Mouse (Mus musculus) stomach, postnatal 0 days (tissue): ENCODE measurements at regions not wholly inside any gene's neighbourhood (a gene's known extent, or its start where the extent isn't known, plus 50 kb on each side); places are given as distances from the start of the nearest gene placed in this dataset.

Experiments used
- ATAC-seq: fragments of 200-750 bp; cut with Nextera tagmentation; 2 replicates; pipeline ENCODE4 v1.8.0; 2017; ENCODE audit not compliant: low FRiP score, low TSS enrichment
- DNase-seq: peaks from one replicate; pipeline ENCODE4 v3.0.0-alpha.2; 2016; ENCODE audit warnings: low spot score
- H3K27ac ChIP-seq: fragments of 300-500 bp; sonication (generic); replicated peaks from 2 replicates; pipeline ENCODE4 v1.5.1; 2014; ENCODE audit warnings: mild to moderate bottlenecking, control low read depth
- H3K27me3 ChIP-seq: fragments of 300-500 bp; sonication (generic); 2 replicates; pipeline ENCODE4 v1.6.1; 2014; ENCODE audit warnings: low read length; ENCODE audit not compliant: control insufficient read depth, insufficient read depth
- H3K36me3 ChIP-seq: fragments of 300-500 bp; sonication (generic); 2 replicates; pipeline ENCODE4 v1.6.1; 2014; ENCODE audit warnings: low read length, mixed read lengths; ENCODE audit not compliant: control insufficient read depth, insufficient read depth
- H3K4me1 ChIP-seq: fragments of 300-500 bp; sonication (generic); replicated peaks from 2 replicates; pipeline ENCODE4 v1.6.1; 2014; ENCODE audit warnings: antibody characterized with exemption; ENCODE audit not compliant: control insufficient read depth, insufficient read depth
- H3K4me2 ChIP-seq: fragments of 300-500 bp; sonication (generic); replicated peaks from 2 replicates; pipeline ENCODE4 v1.6.1; 2014; ENCODE audit warnings: low read depth, mild to moderate bottlenecking, control low read depth, moderate library complexity
- H3K4me3 ChIP-seq: fragments of 300-500 bp; sonication (generic); 2 replicates; pipeline ENCODE4 v1.5.1; 2014; ENCODE audit warnings: low read depth, low read length, control low read depth
- H3K9ac ChIP-seq: fragments of 300-500 bp; sonication (generic); 2 replicates; pipeline ENCODE4 v1.6.1; 2014; ENCODE audit warnings: mild to moderate bottlenecking, low read length, control low read depth, mixed read lengths
- H3K9me3 ChIP-seq: fragments of 300-500 bp; sonication (generic); 2 replicates; pipeline ENCODE4 v1.6.1; 2016; ENCODE audit warnings: low read length; ENCODE audit not compliant: control insufficient read depth
- CTCF ChIP-seq: IDR thresholded peaks from 2 replicates; pipeline ENCODE4 v1.5.1; 2016; ENCODE audit warnings: antibody characterized with exemption, low read depth, mild to moderate bottlenecking, moderate library complexity
- EP300 ChIP-seq: optimal IDR thresholded peaks from 2 replicates; pipeline ENCODE3; 2016; ENCODE audit warnings: antibody characterized with exemption
- WGBS: fragments of 180-500 bp; shearing (Covaris S2); extraction: QIAGEN DNeasy Blood & Tissue Kit; methylation state at CpG from one replicate; pipeline ENCODE4 v1.1.7; 2014; 5-methylcytosine and 5-hydroxymethylcytosine counted together

DNA sequence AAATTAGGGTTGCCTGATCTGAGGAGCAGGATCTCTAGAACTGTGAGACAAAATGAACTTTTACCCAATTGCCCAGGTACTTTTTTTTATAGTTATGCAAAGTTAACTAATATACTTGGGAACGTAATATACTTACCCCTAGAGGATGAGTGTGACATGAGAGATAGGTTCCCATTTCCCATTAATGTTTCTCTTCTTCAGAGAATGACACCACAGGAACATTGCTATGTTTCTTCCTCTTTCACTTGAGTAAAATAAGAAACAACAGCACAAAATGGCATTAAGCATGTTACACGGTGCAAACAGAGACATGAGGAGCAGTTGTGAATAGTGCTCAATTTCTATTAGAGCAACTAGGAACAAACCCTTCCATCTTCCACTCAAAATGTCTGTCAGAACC, 95.0 kb upstream of the Ndufb6 start:
- 86% methylated on average over 2 of the region's 2 CpGs for WGBS
- ATAC-seq, result no peak
- no peak overlapping the region for H3K4me3 ChIP-seq

DNA sequence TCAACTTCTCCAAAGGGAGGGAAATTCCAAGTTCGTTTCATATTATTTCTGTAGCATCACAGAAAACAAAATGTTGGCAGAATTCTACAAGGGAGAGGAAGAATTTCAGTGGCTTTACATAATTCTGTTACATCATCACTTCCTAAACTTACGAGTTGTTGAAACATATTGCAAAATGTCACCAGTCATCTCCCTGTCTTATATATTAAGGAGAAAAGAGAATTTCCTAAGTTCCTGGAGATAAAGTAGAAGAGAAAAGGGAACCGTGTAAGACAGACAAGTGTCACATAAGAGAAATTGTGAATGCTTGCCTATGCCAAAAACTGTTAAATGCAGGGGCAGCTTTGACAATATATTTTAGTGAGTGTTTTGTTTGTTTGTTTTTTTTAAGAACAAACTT, 85.1 kb upstream of the Ndufb6 start:
- Histone ChIP-seq H3K9ac (no peak overlapping the region), H3K4me3 (no peak overlapping the region), H3K4me2 (no peak overlapping the region), H3K27ac (no peak overlapping the region), H3K36me3 (no peaks in the 10 kb centered on the region), H3K27me3 (no peaks in the 10 kb centered on the region), H3K9me3 (no peaks in the 10 kb centered on the region), H3K4me1 (no peaks in the 10 kb centered on the region)
- DNase-seq (no peak), ATAC-seq (no peak)
- TF ChIP-seq CTCF (no peak), EP300 (no peak)
- WGBS, result 74% methylated on average over 3 of the region's 3 CpGs

More for the DNA sequence above, 95.0 kb upstream of the Ndufb6 start:
- TF ChIP-seq EP300, result no peak
- Histone ChIP-seq H3K9ac (no peak overlapping the region), H3K27ac (no peak overlapping the region), H3K27me3 (no peaks in the 10 kb centered on the region), H3K4me2 (no peak overlapping the region), H3K9me3 (no peaks in the 10 kb centered on the region), H3K4me1 (no peaks in the 10 kb centered on the region), H3K36me3 (no peaks in the 10 kb centered on the region)
- no peak for DNase-seq

DNA sequence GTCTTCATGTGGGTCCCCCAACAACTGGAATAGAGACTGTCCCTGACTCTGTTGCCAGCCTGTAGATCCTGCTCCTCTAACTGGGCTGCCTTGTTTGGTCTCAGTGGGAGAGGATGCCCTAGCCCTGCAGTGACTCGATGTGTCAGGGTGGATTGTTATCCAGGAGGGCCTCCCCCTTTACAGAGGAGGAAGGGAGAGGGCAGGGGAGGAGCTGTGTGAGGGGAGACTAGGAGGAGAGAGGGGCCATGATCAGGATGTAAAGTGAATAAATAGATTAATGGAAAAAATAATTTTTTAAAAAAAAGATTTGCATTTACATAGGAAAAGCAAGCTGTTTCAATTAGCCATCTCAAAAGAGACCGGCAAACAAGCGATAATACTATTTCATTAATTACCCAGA, 80.1 kb upstream of the Ndufb6 start:
- Histone ChIP-seq H3K4me3 (no peak overlapping the region), H3K27me3 (no peaks in the 10 kb centered on the region), H3K27ac (no peak overlapping the region), H3K4me2 (no peak overlapping the region), H3K9me3 (no peaks in the 10 kb centered on the region), H3K36me3 (no peaks in the 10 kb centered on the region), H3K4me1 (no peaks in the 10 kb centered on the region), H3K9ac (no peak overlapping the region)
- DNase-seq (no peak), ATAC-seq (no peak)
- TF ChIP-seq CTCF (no peak), EP300 (no peak)
- WGBS, result 76% methylated on average over 3 of the region's 3 CpGs

- Histone ChIP-seq H3K4me1 (no peaks in the 10 kb centered on the region), H3K4me2 (no peak overlapping the region), H3K9ac (no peak overlapping the region), H3K4me3 (no peak overlapping the region), H3K9me3 (no peaks in the 10 kb centered on the region), H3K27me3 (no peaks in the 10 kb centered on the region), H3K36me3 (no peaks in the 10 kb centered on the region), H3K27ac (no peak overlapping the region)
- DNase-seq (no peak), ATAC-seq (no peak)
- 47% methylated on average over 7 of the region's 7 CpGs for WGBS
- TF ChIP-seq EP300, result no peak
- TF ChIP-seq CTCF, result no peak
Measured at GRCm38 (mm10) chr4:40357088-40357853, 78.0 kb upstream of the Ndufb6 start.

- Histone ChIP-seq H3K27ac (no peak overlapping the region), H3K27me3 (no peaks in the 10 kb centered on the region), H3K36me3 (no peaks in the 10 kb centered on the region), H3K9ac (no peak overlapping the region), H3K4me3 (no peak overlapping the region), H3K9me3 (no peaks in the 10 kb centered on the region), H3K4me1 (no peaks in the 10 kb centered on the region), H3K4me2 (no peak overlapping the region)
- WGBS, result 52% methylated on average over 3 of the region's 3 CpGs
- ATAC-seq (no peak), DNase-seq (no peak)
- TF ChIP-seq CTCF (no peak), EP300 (no peak)
Measured at GRCm38 (mm10) chr4:40355791-40356450, 76.7 kb upstream of the Ndufb6 start.

GRCm38 (mm10) chr4:40354456-40354855, 75.2 kb upstream of the Ndufb6 start:
- no peak overlapping the region for H3K27ac ChIP-seq
- H3K9ac ChIP-seq, result no peak overlapping the region
- H3K9me3 ChIP-seq, result no peaks in the 10 kb centered on the region
- no peaks in the 10 kb centered on the region for H3K27me3 ChIP-seq
- DNase-seq (no peak), ATAC-seq (no peak)
- TF ChIP-seq EP300, result no peak
- H3K4me3 ChIP-seq, result no peak overlapping the region
- 74% methylated on average over 3 of the region's 3 CpGs for WGBS
- no peaks in the 10 kb centered on the region for H3K36me3 ChIP-seq
- no peak overlapping the region for H3K4me2 ChIP-seq
- no peaks in the 10 kb centered on the region for H3K4me1 ChIP-seq
